Mouse (Mus musculus) layer of hippocampus, adult 8-10 months (tissue): ENCODE measurements around the gene Trmt44. TPM values are rescaled to one million over a fixed set of nuclear protein-coding genes. Genes with fewer than 3 reads are reported as not detected.
"Not testable (repeated sequence)": the region's sequence is repeated elsewhere in the genome, so short reads cannot be mapped to it uniquely, and the experiment has no call there.

Source experiments
- DNase-seq, 2 experiments: peaks; one replicate each; pipeline ENCODE4 v3.0.0; 2022; ENCODE audit warnings: low spot score in 2 of 2
- total RNA-seq, 4 experiments: library from RNA; stranded (reverse); gene quantifications; 2 replicates each; pipeline ENCODE4 v1.2.4; 2022

Trmt44 gene
- total RNA-seq, 4 experiments from 2014 or later: 7.6 to 12.4 (median 8.7) TPM

DNA sequence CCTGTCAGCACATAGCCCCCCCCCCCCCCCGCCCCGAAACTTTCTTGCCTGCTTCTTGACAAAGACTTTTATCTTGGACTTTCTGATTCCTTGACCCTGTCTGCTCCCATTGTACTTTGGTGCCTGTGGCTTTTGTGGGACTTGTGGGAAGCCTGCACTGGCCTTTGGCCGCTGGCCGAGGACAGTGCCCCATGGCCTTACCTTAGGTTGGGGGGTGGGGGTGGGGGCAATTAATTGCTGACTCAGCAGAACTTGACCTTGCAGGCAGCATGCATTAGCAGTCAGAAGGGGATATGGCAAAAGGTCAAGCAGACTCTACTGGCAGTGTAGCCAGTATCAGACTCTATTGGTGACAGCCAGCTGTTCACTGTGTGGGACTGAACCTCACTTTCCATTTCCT, 16.6 kb upstream of the Trmt44 start:
- no peak for DNase-seq

- DNase-seq: not testable (repeated sequence)
Measured at GRCm38 (mm10) chr5:35584259-35584658, 9.4 kb upstream of the Trmt44 start.

GRCm38 (mm10) chr5:35583221-35583783, 8.4 kb upstream of the Trmt44 start:
- no peak for DNase-seq

- peak; percentile 96 to 97 for DNase-seq
Measured at GRCm38 (mm10) chr5:35582445-35583220, 7.8 kb upstream of the Trmt44 start, which contains the start of gene Acox3. Gene Acox3, plus strand, starts transcription at chr5:35583040.

GRCm38 (mm10) chr5:35580156-35580922, 5.5 kb upstream of the Trmt44 start:
- no peak for DNase-seq

GRCm38 (mm10) chr5:35579247-35579893, 4.5 kb upstream of the Trmt44 start:
- DNase-seq: no peak

DNA sequence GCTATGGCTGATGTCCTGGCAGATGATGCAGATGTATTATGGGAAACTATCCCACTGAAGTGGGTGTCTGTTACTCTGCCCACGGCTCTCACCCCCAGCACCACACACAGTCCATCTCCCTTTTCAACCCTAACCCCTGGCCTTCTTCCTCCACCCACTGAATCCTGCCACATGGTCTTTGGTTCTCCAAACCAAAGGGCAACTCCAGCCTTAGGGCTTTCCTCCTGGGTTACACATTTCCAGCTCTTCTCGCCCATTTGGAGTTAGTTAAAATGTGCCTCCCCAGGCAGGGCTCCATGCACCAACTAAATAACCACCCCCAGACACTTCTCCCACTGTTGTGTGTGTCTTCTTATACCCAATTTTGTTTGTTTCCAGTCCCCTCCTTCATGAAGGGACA, 3.5 kb upstream of the Trmt44 start:
- no peak for DNase-seq

GRCm38 (mm10) chr5:35576409-35577020, 1.6 kb upstream of the Trmt44 start:
- DNase-seq: no peak

DNA sequence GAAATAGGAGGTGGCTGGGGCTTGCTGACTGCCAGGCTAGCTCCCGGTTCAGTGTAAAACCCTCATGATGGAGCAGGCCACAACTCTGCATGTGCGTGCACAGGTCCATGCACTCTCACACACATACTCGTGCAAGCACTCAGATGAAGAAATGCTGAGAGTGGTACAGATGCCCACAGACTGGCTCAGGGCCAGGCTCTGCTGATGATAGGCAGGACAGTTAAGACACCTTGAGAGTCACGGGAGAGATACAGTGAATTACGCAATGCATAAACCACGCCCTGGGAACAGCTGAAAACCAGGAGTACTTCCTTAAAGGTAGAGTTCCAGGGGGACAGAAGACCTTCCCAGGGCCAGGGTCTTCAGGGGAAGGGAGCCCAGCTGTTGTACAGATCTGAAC, 3.3 kb downstream of the Trmt44 start:
- no peak for DNase-seq

- DNase-seq: no peak
Measured at GRCm38 (mm10) chr5:35566632-35567031, 8.2 kb downstream of the Trmt44 start.

- DNase-seq: no peak
Measured at GRCm38 (mm10) chr5:35565217-35565616, 9.7 kb downstream of the Trmt44 start.

DNA sequence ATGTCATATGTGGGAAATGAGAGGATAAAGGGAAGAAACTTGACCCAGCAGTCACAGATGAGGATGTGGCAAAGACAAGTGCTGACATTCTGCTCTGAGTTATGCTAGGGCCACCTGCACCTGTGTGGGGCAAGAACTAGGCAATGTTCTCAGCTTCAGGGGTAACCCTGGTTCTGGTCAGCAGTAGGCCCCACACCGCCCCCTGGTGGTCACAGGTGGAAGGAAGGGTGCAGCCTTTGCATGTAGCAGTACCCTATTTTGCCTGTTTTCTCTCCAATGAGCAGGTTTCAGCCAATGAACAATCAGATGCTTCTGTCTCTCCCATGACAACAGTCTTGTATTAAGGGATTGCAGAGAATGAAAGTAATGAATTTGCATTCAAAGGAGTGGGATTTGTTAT, 11.4 kb downstream of the Trmt44 start:
- DNase-seq: peak in 1 of 2 experiments; percentile 73

- DNase-seq: no peak
Measured at GRCm38 (mm10) chr5:35562616-35563015, 12.3 kb downstream of the Trmt44 start.

- no peak for DNase-seq
Measured at GRCm38 (mm10) chr5:35559447-35559846, 15.4 kb downstream of the Trmt44 start.

DNA sequence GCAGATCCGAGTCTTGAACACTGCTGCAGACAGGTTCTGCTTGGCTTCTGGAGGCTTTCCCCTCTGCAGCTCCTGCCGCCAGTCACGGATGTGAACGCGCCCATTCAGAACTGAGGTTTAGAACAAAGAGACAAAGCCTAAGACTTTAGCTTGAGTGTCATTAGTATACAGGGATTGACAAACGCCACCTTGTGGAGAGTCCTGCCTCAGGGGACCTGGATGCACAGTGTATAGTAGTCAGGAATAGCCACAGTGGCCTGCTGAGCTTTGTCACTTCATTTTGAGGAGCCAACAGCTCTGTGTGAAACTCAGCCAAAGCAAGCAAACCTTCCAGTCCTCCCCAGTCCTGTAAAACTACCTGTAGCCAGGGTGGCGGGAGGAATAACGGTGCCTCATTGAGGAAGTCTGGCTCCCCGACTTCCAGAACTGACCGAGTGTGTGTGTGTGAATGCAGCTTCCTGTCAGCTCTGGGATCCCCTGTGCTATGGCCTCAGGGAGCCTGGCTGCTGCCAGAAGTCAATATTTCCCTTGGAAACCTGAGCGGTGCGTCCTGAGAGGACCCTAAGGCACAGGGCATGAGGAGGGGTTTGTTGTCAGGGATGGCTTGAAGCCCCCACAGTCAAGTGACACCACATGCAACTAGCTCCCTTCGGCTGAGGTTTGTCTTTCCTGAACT, 16.8 kb downstream of the Trmt44 start:
- DNase-seq: no peak

DNA sequence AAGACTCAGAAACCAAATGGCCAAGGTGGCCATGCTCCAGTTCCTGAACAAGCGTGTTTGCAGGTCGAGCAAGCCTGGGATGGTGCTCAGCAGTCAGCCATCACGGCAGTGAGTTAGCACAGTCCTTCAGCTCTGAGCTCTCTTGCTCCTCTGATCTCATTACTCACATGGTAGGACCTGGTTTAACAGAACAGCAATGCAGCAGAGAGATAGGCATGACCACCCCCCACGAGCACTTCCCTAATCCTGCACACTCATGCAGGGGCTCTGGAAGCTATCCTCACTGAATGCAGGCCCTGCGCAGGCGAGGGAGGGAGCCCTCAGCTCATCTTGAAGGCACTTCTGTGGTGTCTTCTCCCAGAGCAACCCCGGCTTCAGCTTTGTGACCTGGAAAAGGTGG, 18.5 kb downstream of the Trmt44 start:
- no peak for DNase-seq

DNA sequence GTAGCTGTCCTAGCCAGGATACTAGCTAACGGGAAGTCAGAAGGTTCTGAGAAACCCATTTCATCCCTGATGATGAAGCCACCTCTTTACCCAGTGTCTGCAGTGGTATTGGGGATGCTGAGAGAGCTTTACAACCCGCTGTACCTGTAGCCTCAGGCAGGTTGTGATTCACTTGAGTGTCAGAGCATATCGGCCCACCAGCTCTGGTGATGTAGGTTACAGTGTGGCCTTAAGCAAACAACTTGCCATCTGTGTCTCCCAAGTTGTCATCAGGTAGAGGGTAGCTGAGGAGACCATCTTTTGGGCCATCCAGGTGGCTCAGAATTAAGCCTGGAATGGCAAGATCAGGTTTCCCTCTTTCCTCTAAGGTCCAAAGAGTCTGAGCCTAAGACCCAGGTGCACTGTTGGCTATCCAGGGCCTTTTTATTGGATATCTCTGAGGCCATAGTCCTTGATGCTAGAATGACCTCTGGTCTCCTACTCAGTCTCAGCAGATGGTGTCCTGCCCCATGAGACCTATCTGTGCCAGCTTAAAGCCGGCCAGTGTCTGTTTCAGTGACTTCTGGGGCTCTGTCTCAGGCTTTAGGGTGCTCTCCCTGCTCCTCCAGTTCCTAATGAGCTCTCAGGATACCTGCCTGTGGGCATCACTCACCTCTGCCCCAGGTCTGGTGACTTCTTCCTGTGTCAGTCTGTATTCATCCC, 21.9 kb downstream of the Trmt44 start:
- no peak for DNase-seq

- no peak for DNase-seq
Measured at GRCm38 (mm10) chr5:35551855-35552837, 22.7 kb downstream of the Trmt44 start.

DNA sequence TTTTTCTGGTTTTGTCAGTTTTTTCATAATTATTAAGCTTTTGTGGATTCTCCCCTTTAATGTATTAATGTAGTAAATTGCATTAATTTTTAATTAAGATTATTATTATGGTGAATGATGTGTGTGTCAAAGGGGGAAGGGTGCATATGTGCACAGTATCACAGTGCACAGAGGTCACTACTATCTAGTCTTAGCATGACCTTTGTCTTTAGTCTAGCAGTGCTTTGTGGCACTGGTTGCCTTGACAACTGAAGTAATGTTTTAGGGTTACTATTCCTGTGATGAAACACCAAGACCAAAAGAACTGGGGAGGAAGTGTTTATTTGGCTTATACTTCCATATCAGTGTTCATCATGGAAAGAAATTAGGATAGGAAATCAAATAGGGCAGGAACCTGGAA, 28.7 kb downstream of the Trmt44 start:
- DNase-seq: no peak
